Mouse (Mus musculus) cerebellum, postnatal 25 days (tissue): Measurements from ENCODE around the gene Prrc2c.
"Not testable (repeated sequence)": the region's sequence is repeated elsewhere in the genome, so short reads cannot be mapped to it uniquely, and the experiment has no call there.

Experiments used
- DNase-seq, 2 experiments: peaks; one replicate each; pipeline ENCODE4 v3.0.0; 2021; ENCODE audit warnings: mixed read lengths in 2 of 2

Prrc2c gene

GRCm38 (mm10) chr1:162740401-162740835 is at the start of gene Prrc2c:
Prrc2c (minus strand) TSS chr1:162740556.
- peak; percentile 100 for DNase-seq

GRCm38 (mm10) chr1:162785222-162785621 is 44.9 kb upstream of the Prrc2c start:
- DNase-seq, result no peak

- no peak for DNase-seq
Observed at GRCm38 (mm10) chr1:162783669-162784248, 43.4 kb upstream of the Prrc2c start.

- DNase-seq, result not testable (repeated sequence)
Observed at GRCm38 (mm10) chr1:162781035-162781434, 40.7 kb upstream of the Prrc2c start.

- no peak for DNase-seq
Observed at GRCm38 (mm10) chr1:162777943-162778538, 37.7 kb upstream of the Prrc2c start.

GRCm38 (mm10) chr1:162773661-162774060 is 33.3 kb upstream of the Prrc2c start:
- no peak for DNase-seq

GRCm38 (mm10) chr1:162771617-162772360 is 31.4 kb upstream of the Prrc2c start:
- DNase-seq, result no peak

- DNase-seq, result no peak
Observed at GRCm38 (mm10) chr1:162752009-162752408, 11.7 kb upstream of the Prrc2c start.

GRCm38 (mm10) chr1:162749607-162750006 is 9.3 kb upstream of the Prrc2c start:
- DNase-seq, result no peak

- no peak for DNase-seq
Observed at GRCm38 (mm10) chr1:162748761-162749160, 8.4 kb upstream of the Prrc2c start.

GRCm38 (mm10) chr1:162739831-162740394 is 443 bp downstream of the Prrc2c start:
- DNase-seq, result peak in 1 of 2 experiments; percentile 72

- DNase-seq, result peak; percentile 13 to 27
Observed at GRCm38 (mm10) chr1:162739406-162739805, 950 bp downstream of the Prrc2c start.

GRCm38 (mm10) chr1:162738472-162738871 is 1.9 kb downstream of the Prrc2c start:
- no peak for DNase-seq

- no peak for DNase-seq
Observed at GRCm38 (mm10) chr1:162735084-162735483, 5.3 kb downstream of the Prrc2c start.

- no peak for DNase-seq
Observed at GRCm38 (mm10) chr1:162734283-162734682, 6.1 kb downstream of the Prrc2c start.

- no peak for DNase-seq
Observed at GRCm38 (mm10) chr1:162732041-162732440, 8.3 kb downstream of the Prrc2c start.

GRCm38 (mm10) chr1:162729436-162729835 is 10.9 kb downstream of the Prrc2c start:
- DNase-seq, result no peak

GRCm38 (mm10) chr1:162727981-162728380 is 12.4 kb downstream of the Prrc2c start:
- DNase-seq, result no peak

- no peak for DNase-seq
Observed at GRCm38 (mm10) chr1:162723610-162724009, 16.7 kb downstream of the Prrc2c start.

GRCm38 (mm10) chr1:162720645-162721044 is 19.7 kb downstream of the Prrc2c start:
- no peak for DNase-seq

- no peak for DNase-seq
Observed at GRCm38 (mm10) chr1:162700389-162701066, 39.8 kb downstream of the Prrc2c start.

GRCm38 (mm10) chr1:162697866-162698265 is 42.5 kb downstream of the Prrc2c start:
- no peak for DNase-seq

GRCm38 (mm10) chr1:162693721-162694120 is 46.6 kb downstream of the Prrc2c start:
- no peak for DNase-seq
